Mouse (Mus musculus): ENCODE results near the gene 1110059G10Rik.

1110059G10Rik gene

DNA sequence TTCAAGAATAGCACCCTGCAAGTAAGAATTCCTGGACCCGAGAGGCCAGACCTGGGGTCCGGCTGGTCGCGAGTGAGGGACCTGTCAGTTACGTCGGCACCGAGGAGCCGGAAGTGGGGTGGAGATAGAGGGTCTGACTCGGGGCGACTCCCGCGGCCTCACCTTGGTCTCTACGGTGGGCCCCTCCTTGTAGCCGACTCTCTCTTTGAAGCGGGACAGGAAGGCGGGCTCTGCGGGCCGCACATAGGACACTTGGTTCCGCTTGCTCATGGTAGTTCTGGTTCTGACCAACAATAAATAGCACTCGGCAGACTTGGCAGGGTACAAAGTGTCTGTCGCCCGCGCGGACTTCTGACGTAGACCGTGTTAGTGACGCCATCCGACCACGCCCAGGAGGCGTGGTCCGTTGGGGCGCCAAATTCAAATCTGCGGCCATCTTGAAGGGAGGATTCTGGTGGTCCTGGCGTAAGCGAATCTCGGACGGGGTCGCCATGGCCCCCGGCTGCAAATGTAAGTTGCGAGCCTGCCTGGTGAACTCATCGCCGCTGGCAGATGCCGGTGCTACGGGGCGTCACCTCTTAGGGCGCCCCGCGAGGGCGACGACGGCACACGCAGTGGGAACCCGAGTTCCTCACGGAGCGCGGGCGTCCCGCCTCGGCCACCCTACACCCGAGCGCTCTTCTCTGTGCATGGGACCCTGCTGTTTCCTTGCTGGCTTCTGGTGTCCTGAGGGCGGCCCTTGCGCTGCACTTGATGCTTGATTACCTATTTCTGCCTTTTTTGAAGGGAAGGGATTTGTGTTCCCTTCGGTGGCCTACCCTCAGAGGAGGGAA lies at the start of gene 1110059G10Rik, which contains the start of gene Kif15:
Gene 1110059G10Rik (minus strand): TSS at position 358 of the 833 bp plus-strand sequence.
Gene Kif15 (plus strand): TSS at position 404 of the 833 bp plus-strand sequence.
- DNase-seq = peak; percentile 91

DNA sequence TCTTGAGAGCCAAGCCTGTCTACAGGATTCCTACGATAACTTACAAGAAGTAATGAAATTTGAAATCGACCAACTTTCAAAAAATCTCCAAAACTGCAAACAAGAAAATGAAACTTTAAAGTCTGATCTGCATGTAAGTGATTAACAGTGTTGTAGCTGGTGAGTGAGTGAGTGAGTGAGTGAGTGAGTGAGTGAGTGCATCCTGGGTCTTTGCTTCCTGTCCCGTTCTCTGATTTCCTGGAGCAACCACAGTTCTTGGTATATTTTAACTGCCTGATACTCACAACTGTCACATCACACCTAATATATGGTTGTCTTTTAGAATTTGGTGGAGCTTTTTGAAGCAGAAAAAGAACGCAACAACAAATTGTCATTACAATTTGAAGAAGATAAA lies 48.4 kb upstream of the 1110059G10Rik start:
- no peak for DNase-seq

DNA sequence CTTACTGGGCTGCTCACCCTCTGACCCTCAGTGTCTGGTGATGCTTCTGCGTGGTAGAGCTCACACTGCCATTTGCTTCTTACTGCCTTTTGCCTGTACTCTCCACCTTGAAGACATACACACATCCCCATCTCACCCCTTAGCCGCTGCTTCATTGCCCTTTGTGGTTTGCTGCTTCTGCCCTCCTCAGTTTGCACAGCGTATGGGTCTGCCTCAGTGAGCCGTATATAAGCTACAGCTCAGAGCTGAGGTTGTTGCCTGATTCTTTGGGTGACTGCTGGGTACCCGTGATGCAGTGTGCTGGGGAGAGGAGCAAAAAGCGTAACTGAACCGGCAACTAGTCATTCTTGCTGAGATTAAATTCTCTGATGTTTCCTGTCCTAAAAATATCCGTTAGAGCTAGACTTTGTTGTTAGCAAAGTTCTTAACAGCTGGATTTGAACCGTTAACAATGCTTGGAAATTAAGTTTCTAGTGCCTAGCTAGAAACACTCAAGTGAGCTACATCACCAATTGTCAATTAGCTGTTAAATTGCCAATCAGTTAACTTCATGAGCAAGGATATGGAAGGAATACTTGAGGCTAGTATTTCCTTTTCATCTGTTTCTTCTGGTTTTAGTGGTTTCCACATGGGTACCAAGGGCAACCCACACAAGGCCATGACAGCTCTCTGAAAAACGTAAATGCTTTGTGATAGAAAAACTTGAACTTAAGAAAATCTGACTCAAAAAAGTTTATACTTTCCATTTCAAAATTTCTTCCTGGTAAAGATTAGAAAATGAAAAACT lies 47.8 kb upstream of the 1110059G10Rik start:
- DNase-seq = no peak

DNA sequence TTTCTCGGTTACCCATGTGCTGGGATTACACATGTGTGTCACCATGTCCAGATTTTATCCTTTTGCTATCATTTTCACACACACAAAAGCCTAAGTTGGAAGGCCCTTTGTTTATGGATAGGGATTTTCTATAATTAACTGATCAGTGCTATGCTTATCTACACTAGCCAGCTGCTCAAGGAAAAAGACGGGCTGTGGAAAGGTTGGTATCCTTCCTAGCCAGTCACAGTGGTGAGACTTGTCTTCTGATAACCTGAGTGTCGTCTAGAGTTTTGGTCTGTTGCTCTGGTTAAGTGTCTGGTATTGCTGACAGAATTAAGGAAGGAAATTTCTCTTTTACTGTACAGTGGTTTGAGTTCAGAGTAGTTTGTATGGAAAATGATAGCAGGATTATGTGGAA lies 21.9 kb downstream of the 1110059G10Rik start:
- DNase-seq = no peak

DNA sequence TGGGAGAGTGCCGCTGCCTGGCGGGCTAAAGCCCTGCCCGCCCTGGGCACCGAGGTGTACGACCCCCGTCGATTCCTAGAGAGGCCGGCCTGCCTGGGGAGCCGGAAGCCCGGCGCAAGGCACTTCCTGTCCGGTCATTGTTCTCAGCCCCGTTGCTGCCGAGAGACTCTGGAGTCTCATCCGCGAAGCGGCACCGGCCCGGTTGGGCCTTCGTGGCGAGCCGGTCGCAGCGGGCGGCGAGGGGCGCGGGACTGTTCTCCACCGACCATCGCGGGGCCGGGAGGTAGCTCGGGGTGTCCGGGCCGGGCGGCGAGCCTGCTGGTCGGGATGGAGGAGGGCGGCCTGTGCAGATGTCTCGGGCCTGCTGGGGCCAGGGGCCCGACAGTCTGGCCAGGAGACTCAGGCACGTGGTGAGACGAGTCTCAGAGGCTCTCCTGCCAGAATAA lies 27.8 kb downstream of the 1110059G10Rik start, which contains the start of gene Zfp105:
Gene Zfp105 (plus strand): TSS at position 137 of the 446 bp plus-strand sequence.
- DNase-seq = peak; percentile 70

DNA sequence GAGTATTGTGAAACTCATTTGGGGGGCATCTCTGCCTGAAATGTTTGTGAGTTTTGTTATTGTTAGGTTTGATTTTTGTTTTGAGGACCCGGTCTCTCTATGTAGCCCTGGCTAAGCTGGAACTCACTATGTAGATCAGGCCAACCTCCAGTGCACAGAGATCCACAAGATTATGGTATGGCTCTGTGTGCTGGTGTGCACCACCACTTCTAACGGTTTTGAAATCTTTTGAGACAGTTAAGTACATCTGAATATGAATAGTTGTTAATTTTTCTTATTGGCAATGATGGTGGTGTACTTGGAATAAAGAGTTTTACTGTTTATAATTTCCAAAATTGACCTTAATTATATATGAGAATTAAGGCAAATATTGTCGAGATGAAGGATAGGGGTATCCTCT lies 28.4 kb downstream of the 1110059G10Rik start:
- DNase-seq = no peak

DNA sequence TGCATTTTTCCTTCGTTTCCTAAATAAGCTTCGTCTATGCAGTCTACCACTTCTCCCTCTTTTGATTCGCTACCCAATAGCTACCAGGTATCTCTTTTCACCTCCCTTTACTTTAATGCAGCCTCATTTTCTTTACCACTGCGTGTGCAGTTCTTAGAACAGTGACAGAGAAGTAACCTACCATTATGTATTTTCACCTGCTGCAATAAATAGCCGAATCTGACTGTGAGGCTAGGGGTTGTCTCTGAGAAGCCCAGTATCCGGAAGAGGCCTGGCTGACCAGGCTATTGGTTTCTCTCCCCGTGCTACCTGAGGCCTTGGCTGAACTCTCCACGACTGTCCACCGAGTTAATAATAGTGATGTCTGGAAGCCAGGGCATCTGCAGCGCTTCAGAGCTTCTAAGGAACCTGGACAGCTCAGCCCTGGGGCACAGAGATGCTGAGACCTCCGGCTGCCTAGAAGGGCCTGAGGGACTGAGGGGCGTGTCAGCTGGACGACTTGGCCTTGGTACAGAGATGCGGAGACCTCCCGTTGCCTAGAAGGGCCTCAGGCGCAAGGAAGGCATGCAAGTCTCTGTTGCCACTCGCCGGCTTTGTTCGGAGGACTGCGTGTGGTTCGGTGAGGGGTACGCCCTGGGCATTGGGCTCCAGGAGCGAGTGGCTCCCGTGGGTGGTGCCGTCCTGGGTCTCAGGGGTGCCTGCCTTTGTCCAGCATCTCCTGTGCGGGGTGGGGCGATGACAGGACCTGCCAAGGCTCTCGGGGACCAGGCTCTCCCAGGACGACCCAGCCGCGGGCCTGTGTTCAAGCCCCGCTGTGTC lies 47.9 kb downstream of the 1110059G10Rik start:
- DNase-seq = peak; percentile 35

DNA sequence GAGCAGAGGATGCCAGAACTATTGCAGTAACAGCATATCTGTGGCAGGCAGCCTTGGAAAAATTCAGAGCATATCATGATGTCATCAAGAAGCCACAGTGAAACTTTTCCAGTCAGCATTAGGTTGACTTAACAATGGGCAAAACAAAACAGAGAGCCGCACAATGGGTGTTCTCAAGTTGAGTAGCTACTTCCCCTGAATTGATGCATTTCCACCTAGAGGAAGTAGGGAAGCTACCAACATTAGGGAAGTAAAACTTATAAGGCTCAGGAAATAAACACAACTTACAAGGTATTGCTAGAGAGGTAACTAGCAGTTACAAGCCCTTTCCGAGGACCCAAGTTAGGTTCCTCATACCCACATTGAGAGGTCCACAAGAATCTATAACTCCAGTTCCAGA lies 49.8 kb downstream of the 1110059G10Rik start:
- no peak for DNase-seq
